Mouse (Mus musculus): ENCODE measurements around the gene Lekr1.

- TF ChIP-seq POLR2A (IDR thresholded peaks at IDR 0.05; ENCODE audit: low read depth, low read length), result no peak
- no peak for TF ChIP-seq CTCF (IDR thresholded peaks at IDR 0.05; ENCODE audit: extremely low read depth, insufficient read length, insufficient replicate concordance, low read depth, low read length)
These were observed 116.2 kb downstream of the Lekr1 start for GRCm38 (mm10) chr3:65782246-65782645.

Measured in small intestine, adult 2 months (tissue).